In genomic region chr9:83797898-83798297, GRCm38 (mm10) we compare ENCODE assay signal across 25 mouse cellular contexts. TPM values are rescaled to one million over a fixed set of nuclear protein-coding genes. Genes with fewer than 3 reads are reported as not detected.
DNase-seq lines count a peak whose midpoint lies in the region; ATAC-seq and TF ChIP-seq lines count a peak whose summit lies in the region.
"Had no signal": no experiment of that assay in that cellular context is flagged by ENCODE, and none has a peak within 500 bp of the region (broad histone marks: within the 10 kb centered on the region; RNA-seq: fewer than 3 reads in every experiment).

No protein-coding gene starts in this region.

- peak overlapping the region; percentile 36; the same call in 1 of the 2 replicates for H3K27ac ChIP-seq in forebrain, embryonic 12.5 days
- H3K27ac ChIP-seq in forebrain, embryonic 13.5 days: no peak overlapping the region
- H3K27ac ChIP-seq in midbrain, postnatal 0 days (ENCODE audit: low read depth, low read length): no peak overlapping the region
- no peak overlapping the region for H3K27ac ChIP-seq in midbrain, embryonic 13.5 days
- H3K27ac ChIP-seq: embryonic facial prominence, embryonic 15.5 days; heart, embryonic 15.5 days; hindbrain, postnatal 0 days; limb, embryonic 13.5 days; liver, embryonic 12.5 days; midbrain, embryonic 12.5 days; neural tube, embryonic 12.5 days; stomach, embryonic 15.5 days had no signal

- H3K4me2 ChIP-seq in forebrain, embryonic 12.5 days: no peak overlapping the region
- no peak overlapping the region for H3K4me2 ChIP-seq in forebrain, embryonic 13.5 days
- H3K4me2 ChIP-seq in midbrain, postnatal 0 days (ENCODE audit: low read depth, low read length, poor library complexity, severe bottlenecking): no peak overlapping the region
- H3K4me2 ChIP-seq in midbrain, embryonic 13.5 days (replicated peaks): no peak overlapping the region
- H3K4me2 ChIP-seq: embryonic facial prominence, embryonic 15.5 days; heart, embryonic 15.5 days; limb, embryonic 13.5 days; liver, embryonic 12.5 days; midbrain, embryonic 12.5 days; neural tube, embryonic 12.5 days; stomach, embryonic 15.5 days had no signal

- no peaks in the 10 kb centered on the region for H3K27me3 ChIP-seq in forebrain, embryonic 12.5 days
- no peaks in the 10 kb centered on the region for H3K27me3 ChIP-seq in forebrain, embryonic 13.5 days
- no peaks in the 10 kb centered on the region for H3K27me3 ChIP-seq in midbrain, postnatal 0 days (ENCODE audit: insufficient read depth, low read length)
- H3K27me3 ChIP-seq in midbrain, embryonic 13.5 days: no peaks in the 10 kb centered on the region
- H3K27me3 ChIP-seq: embryonic facial prominence, embryonic 15.5 days; limb, embryonic 13.5 days; midbrain, embryonic 12.5 days; neural tube, embryonic 12.5 days; stomach, embryonic 15.5 days had no signal

- DNase-seq in midbrain, postnatal 0 days (ENCODE audit: low spot score): no peak
- DNase-seq in cerebellum, adult 9-11 months: peak; percentile 75
- DNase-seq in thymus, adult 18-20 months: no peak
- DNase-seq in right cerebral cortex, postnatal 10 days (ENCODE audit: low spot score in 2 of 2): no peak
- DNase-seq: adrenal gland, postnatal 14 days; gastrocnemius, postnatal 36 days; heart, postnatal 36 days; kidney, postnatal 36 days; lung, adult 18-20 months; lung, postnatal 10 days; right cerebral cortex, postnatal 4 days; thymus, postnatal 4 days had no signal

- H3K36me3 ChIP-seq in forebrain, embryonic 12.5 days (replicated peaks): peaks cover 6% of the 10 kb centered on the region; the same call in 1 of the 2 replicates
- H3K36me3 ChIP-seq in forebrain, embryonic 13.5 days (ENCODE audit: poor library complexity, severe bottlenecking): no peaks in the 10 kb centered on the region
- H3K36me3 ChIP-seq in midbrain, postnatal 0 days (ENCODE audit: insufficient read depth, low read length): no peaks in the 10 kb centered on the region
- H3K36me3 ChIP-seq in midbrain, embryonic 13.5 days: no peaks in the 10 kb centered on the region
- H3K36me3 ChIP-seq: embryonic facial prominence, embryonic 15.5 days; heart, embryonic 15.5 days; liver, embryonic 12.5 days; neural tube, embryonic 12.5 days; stomach, embryonic 15.5 days had no signal

- no peak for TF ChIP-seq CTCF in midbrain, postnatal 0 days (IDR thresholded peaks at IDR 0.05)

- no peak for ATAC-seq in forebrain, embryonic 12.5 days (ENCODE audit: low FRiP score)
- no peak for ATAC-seq in forebrain, embryonic 13.5 days
- ATAC-seq in midbrain, postnatal 0 days (ENCODE audit: low FRiP score): 0 out of 2 replicates have a peak, but pooled peaks have one; percentile 15
- no peak for ATAC-seq in midbrain, embryonic 13.5 days
- ATAC-seq: forebrain, embryonic 16.5 days; hindbrain, postnatal 0 days; intestine, embryonic 16.5 days; liver, embryonic 12.5 days had no signal

- H3K9me3 ChIP-seq in forebrain, embryonic 12.5 days: no peaks in the 10 kb centered on the region
- H3K9me3 ChIP-seq in forebrain, embryonic 13.5 days (replicated peaks): no peaks in the 10 kb centered on the region
- no peaks in the 10 kb centered on the region for H3K9me3 ChIP-seq in midbrain, postnatal 0 days (ENCODE audit: low read length)
- no peaks in the 10 kb centered on the region for H3K9me3 ChIP-seq in midbrain, embryonic 13.5 days
- H3K9me3 ChIP-seq: embryonic facial prominence, embryonic 15.5 days; heart, embryonic 15.5 days; limb, embryonic 13.5 days; liver, embryonic 12.5 days; midbrain, embryonic 12.5 days; neural tube, embryonic 12.5 days; stomach, embryonic 15.5 days had no signal

- WGBS in forebrain, embryonic 12.5 days: 86% methylated on average over 8 of the region's 8 CpGs
- WGBS in forebrain, embryonic 13.5 days: 85% methylated on average over 8 of the region's 8 CpGs
- WGBS in midbrain, postnatal 0 days: 69% methylated on average over 8 of the region's 8 CpGs
- 81% methylated on average over 8 of the region's 8 CpGs for WGBS in midbrain, embryonic 13.5 days

- H3K4me3 ChIP-seq in forebrain, embryonic 12.5 days (replicated peaks): no peak overlapping the region
- H3K4me3 ChIP-seq in forebrain, embryonic 13.5 days: no peak overlapping the region
- H3K4me3 ChIP-seq in midbrain, postnatal 0 days (ENCODE audit: low read depth, low read length): no peak overlapping the region
- H3K4me3 ChIP-seq in midbrain, embryonic 13.5 days (replicated peaks): no peak overlapping the region
- H3K4me3 ChIP-seq: embryonic facial prominence, embryonic 15.5 days; heart, embryonic 15.5 days; limb, embryonic 13.5 days; liver, embryonic 12.5 days; midbrain, embryonic 12.5 days; neural tube, embryonic 12.5 days; stomach, embryonic 15.5 days had no signal

- H3K4me1 ChIP-seq in forebrain, embryonic 12.5 days: no peaks in the 10 kb centered on the region; the same call in 1 of the 2 replicates
- H3K4me1 ChIP-seq in forebrain, embryonic 13.5 days: peaks cover 10% of the 10 kb centered on the region
- no peaks in the 10 kb centered on the region for H3K4me1 ChIP-seq in midbrain, postnatal 0 days (ENCODE audit: insufficient read depth, low read length)
- H3K4me1 ChIP-seq in midbrain, embryonic 13.5 days (replicated peaks): peaks cover 5% of the 10 kb centered on the region; the same call in 1 of the 2 replicates
- H3K4me1 ChIP-seq: embryonic facial prominence, embryonic 15.5 days; heart, embryonic 15.5 days; limb, embryonic 13.5 days; liver, embryonic 12.5 days; neural tube, embryonic 12.5 days; stomach, embryonic 15.5 days had no signal

- no peak overlapping the region for H3K9ac ChIP-seq in forebrain, embryonic 12.5 days
- H3K9ac ChIP-seq in forebrain, embryonic 13.5 days: no peak overlapping the region
- no peak overlapping the region for H3K9ac ChIP-seq in midbrain, postnatal 0 days (replicated peaks; ENCODE audit: low read length, poor library complexity, severe bottlenecking)
- H3K9ac ChIP-seq in midbrain, embryonic 13.5 days (replicated peaks): no peak overlapping the region
- H3K9ac ChIP-seq: embryonic facial prominence, embryonic 15.5 days; heart, embryonic 15.5 days; limb, embryonic 13.5 days; liver, embryonic 12.5 days; midbrain, embryonic 12.5 days; neural tube, embryonic 12.5 days; stomach, embryonic 15.5 days had no signal

RNA-seq across cellular contexts. Expression of gene Elovl4, which starts 8.2 kb away (rescaled TPM):
- 47.9 and 49.9 TPM in 2 replicates for polyA plus RNA-seq in forebrain, embryonic 12.5 days (2016; fragmentation: Nextera tagmentation; extraction: Ambion mirVana)
- polyA plus RNA-seq in forebrain, embryonic 13.5 days (2015; fragmentation: Nextera tagmentation; extraction: Ambion mirVana): 49.1 and 55.2 TPM in 2 replicates
- 86.0 and 104 TPM in 2 replicates for total RNA-seq in midbrain, postnatal 0 days (2014; rRNA removed)
- 155 and 159 TPM in 2 replicates for polyA plus RNA-seq in midbrain, postnatal 0 days (2015; fragmentation: Nextera tagmentation; extraction: Ambion mirVana)
- polyA plus RNA-seq in midbrain, embryonic 13.5 days (2015; fragmentation: Nextera tagmentation; extraction: Ambion mirVana): 70.1 and 76.0 TPM in 2 replicates

RNA-seq across cellular contexts. Expression of gene Ttk, which starts 36.6 kb away (rescaled TPM):
- 42.5 and 48.8 TPM in 2 replicates for polyA plus RNA-seq in forebrain, embryonic 12.5 days (2016; fragmentation: Nextera tagmentation; extraction: Ambion mirVana)
- polyA plus RNA-seq in forebrain, embryonic 13.5 days (2015; fragmentation: Nextera tagmentation; extraction: Ambion mirVana): 33.8 and 35.8 TPM in 2 replicates
- total RNA-seq in midbrain, postnatal 0 days (2014; rRNA removed): 1.3 and 2.1 TPM in 2 replicates
- polyA plus RNA-seq in midbrain, postnatal 0 days (2015; fragmentation: Nextera tagmentation; extraction: Ambion mirVana): 1.5 and 1.8 TPM in 2 replicates
- 14.6 and 15.1 TPM in 2 replicates for polyA plus RNA-seq in midbrain, embryonic 13.5 days (2015; fragmentation: Nextera tagmentation; extraction: Ambion mirVana)
